Mouse (Mus musculus): ENCODE measurements around the gene Klhl29.

The Klhl29 gene

GRCm38 (mm10) chr12:5038008-5038407 lies 337.5 kb downstream of the Klhl29 start:
- no peak for DNase-seq (ENCODE audit: low spot score in 2 of 2)

DNA sequence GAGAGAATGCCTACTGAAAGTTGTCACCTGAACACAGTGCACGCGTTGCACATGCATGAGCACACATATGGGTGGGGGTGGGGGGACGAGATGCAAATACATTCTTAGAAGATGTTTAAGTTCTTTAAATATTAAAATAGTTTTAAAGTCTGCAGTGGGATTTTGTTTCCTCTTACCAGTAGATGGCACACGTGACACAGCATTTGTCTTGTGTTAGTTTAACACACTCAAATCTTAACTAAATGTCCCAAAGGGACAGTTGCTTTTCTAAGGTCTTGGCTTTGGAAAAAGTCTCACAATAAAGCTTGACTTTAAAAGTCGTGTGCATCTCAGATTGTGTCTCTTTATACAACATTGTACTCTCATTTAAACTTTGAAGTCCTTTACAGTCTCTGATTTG lies 346.4 kb downstream of the Klhl29 start:
- DNase-seq (ENCODE audit: low spot score in 2 of 2): no peak
